In genomic region chr5:113799691-113800090, GRCm38 (mm10) we compare ENCODE assay signal across 9 mouse cellular contexts. TPM values are rescaled to one million over a fixed set of nuclear protein-coding genes. Genes with fewer than 3 reads are reported as not detected.
DNase-seq lines count a peak whose midpoint lies in the region; ATAC-seq and TF ChIP-seq lines count a peak whose summit lies in the region.
"Had no signal": no experiment of that assay in that cellular context is flagged by ENCODE, and none has a peak within 500 bp of the region (broad histone marks: within the 10 kb centered on the region; RNA-seq: fewer than 3 reads in every experiment).

No protein-coding gene starts in this region.

- no peak for DNase-seq in gastrocnemius, adult 2 months
- no peak for DNase-seq in gastrocnemius, postnatal 36 days
- no peak for DNase-seq in lung, postnatal 0 days (ENCODE audit: low spot score)
- DNase-seq in lung, postnatal 25 days (ENCODE audit: low spot score), result no peak
- DNase-seq in limb, embryonic 10.5 days (ENCODE audit: low spot score), result peak; percentile 79
- DNase-seq in cerebellum, adult 2 months, result no peak
- DNase-seq in frontal cortex, adult 2 months (ENCODE audit: extremely low spot score in 1 of 2, low spot score in 1 of 2), result no peak

- no peak for TF ChIP-seq POLR2A in cerebellum, adult 2 months (IDR thresholded peaks at IDR 0.05; ENCODE audit: borderline replicate concordance, insufficient read depth, low read length)

- no peak for TF ChIP-seq CTCF in gastrocnemius, adult 2 months (IDR thresholded peaks at IDR 0.05)
- TF ChIP-seq CTCF in lung, postnatal 0 days (IDR thresholded peaks at IDR 0.05), result no peak
- TF ChIP-seq CTCF in cerebellum, adult 2 months (IDR thresholded peaks at IDR 0.05; ENCODE audit: borderline replicate concordance, insufficient read depth, low read depth, low read length), result no peak

- intact Hi-C loops in gastrocnemius, adult 2 months (cut with DNase I), result no loop called here
- intact Hi-C loops in gastrocnemius, postnatal 36 days (cut with DNase I), result no loop called here

- no peaks in the 10 kb centered on the region for H3K9me3 ChIP-seq in lung, postnatal 0 days (ENCODE audit: low read length)
- H3K9me3 ChIP-seq in limb, embryonic 10.5 days (replicated peaks), result no peaks in the 10 kb centered on the region
- no peaks in the 10 kb centered on the region for H3K9me3 ChIP-seq in stomach, embryonic 15.5 days

- no peaks in the 10 kb centered on the region for H3K36me3 ChIP-seq in lung, postnatal 0 days (ENCODE audit: insufficient read depth, low read length)
- H3K36me3 ChIP-seq in limb, embryonic 10.5 days, result peaks cover 15% of the 10 kb centered on the region
- H3K36me3 ChIP-seq in stomach, embryonic 15.5 days, result 0 out of 2 replicates have a peak, but pooled peaks cover 3% of the 10 kb centered on the region

- peak; percentile 1; the same call in 1 of the 2 replicates for ATAC-seq in lung, postnatal 0 days
- no peak for ATAC-seq in stomach, embryonic 15.5 days (ENCODE audit: insufficient read depth, low FRiP score, low read depth)

- H3K4me2 ChIP-seq in lung, postnatal 0 days (replicated peaks; ENCODE audit: low read depth, low read length), result peak overlapping the region; percentile 46
- peak overlapping the region; percentile 51 for H3K4me2 ChIP-seq in stomach, embryonic 15.5 days

- H3K9ac ChIP-seq in lung, postnatal 0 days (replicated peaks; ENCODE audit: low read depth), result no peak overlapping the region
- 0 out of 2 replicates have a peak overlapping the region, but pooled peaks have one; percentile 10 for H3K9ac ChIP-seq in stomach, embryonic 15.5 days

- no peak for TF ChIP-seq EP300 in lung, postnatal 0 days (IDR thresholded peaks at IDR 0.05)

- peak overlapping the region; percentile 65; the same call in 1 of the 2 replicates for H3K27ac ChIP-seq in gastrocnemius, adult 2 months
- peak overlapping the region; percentile 59 for H3K27ac ChIP-seq in lung, postnatal 0 days (ENCODE audit: low read length)
- peak overlapping the region; percentile 94 for H3K27ac ChIP-seq in limb, embryonic 10.5 days
- peak overlapping the region; percentile 77 for H3K27ac ChIP-seq in stomach, embryonic 15.5 days
- H3K27ac ChIP-seq in cerebellum, adult 2 months (ENCODE audit: insufficient read depth, low read length), result no peak overlapping the region

- no peaks in the 10 kb centered on the region for H3K27me3 ChIP-seq in lung, postnatal 0 days (replicated peaks; ENCODE audit: insufficient read depth, low read length)
- H3K27me3 ChIP-seq in limb, embryonic 10.5 days (ENCODE audit: low read depth, poor library complexity, severe bottlenecking), result no peaks in the 10 kb centered on the region
- H3K27me3 ChIP-seq in stomach, embryonic 15.5 days (replicated peaks), result no peaks in the 10 kb centered on the region
- no peaks in the 10 kb centered on the region for H3K27me3 ChIP-seq in cerebellum, adult 2 months (ENCODE audit: control insufficient read depth, insufficient read depth, low read length)

- 36% methylated on average over 5 of the region's 5 CpGs for WGBS in lung, postnatal 0 days
- 23% methylated on average over 5 of the region's 5 CpGs for WGBS in limb, embryonic 10.5 days
- 40% methylated on average over 5 of the region's 5 CpGs for WGBS in stomach, embryonic 15.5 days
- 31% methylated on average over 5 of the region's 5 CpGs for WGBS in cerebellum, adult 2 months

- peak overlapping the region; percentile 66 for H3K4me3 ChIP-seq in gastrocnemius, adult 2 months
- H3K4me3 ChIP-seq in lung, postnatal 0 days (ENCODE audit: low read depth, low read length), result peak overlapping the region; percentile 33
- peak overlapping the region; percentile 73 for H3K4me3 ChIP-seq in limb, embryonic 10.5 days
- H3K4me3 ChIP-seq in stomach, embryonic 15.5 days (replicated peaks), result peak overlapping the region; percentile 44
- H3K4me3 ChIP-seq in cerebellum, adult 2 months (replicated peaks; ENCODE audit: insufficient read depth, low read depth, low read length), result no peak overlapping the region
- H3K4me3 ChIP-seq: erythroblast, embryonic 14.5 days had no signal

- 0 out of 2 replicates have a peak, but pooled peaks cover 8% of the 10 kb centered on the region for H3K4me1 ChIP-seq in lung, postnatal 0 days (ENCODE audit: insufficient read depth, low read depth, low read length)
- H3K4me1 ChIP-seq in limb, embryonic 10.5 days, result peaks cover 85% of the 10 kb centered on the region
- H3K4me1 ChIP-seq in stomach, embryonic 15.5 days, result peaks cover 31% of the 10 kb centered on the region
- no peaks in the 10 kb centered on the region for H3K4me1 ChIP-seq in cerebellum, adult 2 months (ENCODE audit: control insufficient read depth, insufficient read depth, low read length)

RNA-seq across cellular contexts. Expression of gene Tmem119, which starts 0.6 kb away (rescaled TPM):
- 1 to 10 TPM in 1 of 2 experiments, under 1 TPM in 1; 0.46 to 2.4 TPM for total RNA-seq in gastrocnemius, adult 2 months (2021)
- 1 to 10 TPM; 2.2 to 2.7 TPM for total RNA-seq in gastrocnemius, postnatal 36 days (2021)
- polyA plus RNA-seq in lung, postnatal 0 days (2015; fragmentation: Nextera tagmentation; extraction: Ambion mirVana), result 107 and 110 TPM in 2 replicates
- polyA plus RNA-seq in limb, embryonic 10.5 days (2016; fragmentation: Nextera tagmentation; extraction: Ambion mirVana), result 159 and 218 TPM in 2 replicates
- 60.6 and 64.4 TPM in 2 replicates for polyA plus RNA-seq in stomach, embryonic 15.5 days (2015; fragmentation: Nextera tagmentation; extraction: Ambion mirVana)
- 6.0 and 7.4 TPM in 2 replicates for polyA plus RNA-seq in cerebellum, adult 2 months (2012; rRNA removed)
- polyA plus RNA-seq in frontal cortex, adult 2 months (2012; rRNA removed), result 17.6 and 22.6 TPM in 2 replicates

RNA-seq across cellular contexts. Expression of gene Iscu, which starts 27.1 kb away (rescaled TPM):
- total RNA-seq in gastrocnemius, adult 2 months (2021), result 100 to 1,000 TPM; 142 to 160 TPM
- total RNA-seq in gastrocnemius, postnatal 36 days (2021), result 100 to 1,000 TPM; 137 to 139 TPM
- 197 and 225 TPM in 2 replicates for polyA plus RNA-seq in lung, postnatal 0 days (2015; fragmentation: Nextera tagmentation; extraction: Ambion mirVana)
- 106 and 112 TPM in 2 replicates for polyA plus RNA-seq in limb, embryonic 10.5 days (2016; fragmentation: Nextera tagmentation; extraction: Ambion mirVana)
- polyA plus RNA-seq in stomach, embryonic 15.5 days (2015; fragmentation: Nextera tagmentation; extraction: Ambion mirVana), result 111 and 112 TPM in 2 replicates
- 302 and 362 TPM in 2 replicates for polyA plus RNA-seq in cerebellum, adult 2 months (2012; rRNA removed)
- 202 and 208 TPM in 2 replicates for polyA plus RNA-seq in frontal cortex, adult 2 months (2012; rRNA removed)

RNA-seq across cellular contexts. Expression of gene Sart3, which starts 27.4 kb away (rescaled TPM):
- 1 to 10 TPM; 8.0 to 9.2 TPM for total RNA-seq in gastrocnemius, adult 2 months (2021)
- 1 to 10 TPM; 7.3 to 8.0 TPM for total RNA-seq in gastrocnemius, postnatal 36 days (2021)
- polyA plus RNA-seq in lung, postnatal 0 days (2015; fragmentation: Nextera tagmentation; extraction: Ambion mirVana), result 12.8 and 16.9 TPM in 2 replicates
- 90.9 and 100 TPM in 2 replicates for polyA plus RNA-seq in limb, embryonic 10.5 days (2016; fragmentation: Nextera tagmentation; extraction: Ambion mirVana)
- polyA plus RNA-seq in stomach, embryonic 15.5 days (2015; fragmentation: Nextera tagmentation; extraction: Ambion mirVana), result 43.5 and 45.8 TPM in 2 replicates
- 43.5 and 47.5 TPM in 2 replicates for polyA plus RNA-seq in cerebellum, adult 2 months (2012; rRNA removed)
- polyA plus RNA-seq in frontal cortex, adult 2 months (2012; rRNA removed), result 39.0 and 44.1 TPM in 2 replicates

RNA-seq across cellular contexts. Expression of gene Selplg, which starts 32.8 kb away (rescaled TPM):
- 1 to 10 TPM in 1 of 2 experiments, under 1 TPM in 1; 0.89 to 1.3 TPM for total RNA-seq in gastrocnemius, adult 2 months (2021)
- 1 to 10 TPM; 1.0 to 1.2 TPM for total RNA-seq in gastrocnemius, postnatal 36 days (2021)
- 14.6 and 15.1 TPM in 2 replicates for polyA plus RNA-seq in lung, postnatal 0 days (2015; fragmentation: Nextera tagmentation; extraction: Ambion mirVana)
- 0.60 and 0.80 TPM in 2 replicates for polyA plus RNA-seq in limb, embryonic 10.5 days (2016; fragmentation: Nextera tagmentation; extraction: Ambion mirVana)
- polyA plus RNA-seq in stomach, embryonic 15.5 days (2015; fragmentation: Nextera tagmentation; extraction: Ambion mirVana), result 5.8 and 7.5 TPM in 2 replicates
- polyA plus RNA-seq in cerebellum, adult 2 months (2012; rRNA removed), result 12.0 and 13.6 TPM in 2 replicates
- 34.0 and 40.3 TPM in 2 replicates for polyA plus RNA-seq in frontal cortex, adult 2 months (2012; rRNA removed)
